Mouse (Mus musculus) heart, embryonic 13.5 days (tissue): ENCODE results near the gene Exoc4. TPM values are rescaled to one million over a fixed set of nuclear protein-coding genes. Genes with fewer than 3 reads are reported as not detected.

ENCODE experiments used
- polyA plus RNA-seq: library from polyadenylated mRNA; unstranded; fragments of >200 nt; fragmentation: Nextera tagmentation; extraction: Ambion mirVana; gene quantifications from 2 replicates; pipeline ENCODE4 v1.2.1, GENCODE M21; 2015

Gene Exoc4
- polyA plus RNA-seq, 1 experiment from 2014 or later: 31.3 TPM

Other genes starting within 250 kb of the Exoc4 start
- gene Chchd3, start 188.8 kb upstream of the Exoc4 start, polyA plus RNA-seq: 164 and 184 TPM in 2 replicates